Mouse (Mus musculus) erythroblast, embryonic 14.5 days (primary cell): ENCODE data around the gene Egln1. TPM values are rescaled to one million over a fixed set of nuclear protein-coding genes. Genes with fewer than 3 reads are reported as not detected.

Source experiments
- H3K27me3 ChIP-seq: 2 replicates; pipeline ENCODE4 v1.6.1; 2012; ENCODE audit warnings: inconsistent platforms; ENCODE audit not compliant: control insufficient read depth
- H3K36me3 ChIP-seq: 2 replicates; pipeline ENCODE4 v1.6.1; 2012; ENCODE audit warnings: mild to moderate bottlenecking, inconsistent platforms; ENCODE audit not compliant: control insufficient read depth
- H3K4me1 ChIP-seq: 2 replicates; pipeline ENCODE4 v1.6.1; 2012; ENCODE audit warnings: inconsistent platforms; ENCODE audit not compliant: control insufficient read depth
- H3K4me3 ChIP-seq: replicated peaks from 2 replicates; pipeline ENCODE3; 2012; ENCODE audit warnings: moderate library complexity, mild to moderate bottlenecking, inconsistent platforms
- H3K9me3 ChIP-seq: 2 replicates; pipeline ENCODE4 v1.6.1; 2012; ENCODE audit warnings: low read length, inconsistent platforms, mixed read lengths; ENCODE audit not compliant: control insufficient read depth
- GATA1 ChIP-seq: IDR thresholded peaks from 2 replicates; pipeline ENCODE4 v1.6.1; 2012; ENCODE audit warnings: low read length, inconsistent platforms, mixed read lengths
- TAL1 ChIP-seq: IDR thresholded peaks from 3 replicates; pipeline ENCODE4 v1.6.1; 2012; ENCODE audit warnings: low read length, inconsistent platforms, mixed read lengths
- polyA plus RNA-seq: library from polyadenylated mRNA; stranded (reverse); fragments of >175 nt; gene quantifications from 2 replicates; pipeline ENCODE4 v1.2.3, GENCODE M21; 2012

The Egln1 gene
- polyA plus RNA-seq, 1 experiment, result 0.56 TPM

DNA sequence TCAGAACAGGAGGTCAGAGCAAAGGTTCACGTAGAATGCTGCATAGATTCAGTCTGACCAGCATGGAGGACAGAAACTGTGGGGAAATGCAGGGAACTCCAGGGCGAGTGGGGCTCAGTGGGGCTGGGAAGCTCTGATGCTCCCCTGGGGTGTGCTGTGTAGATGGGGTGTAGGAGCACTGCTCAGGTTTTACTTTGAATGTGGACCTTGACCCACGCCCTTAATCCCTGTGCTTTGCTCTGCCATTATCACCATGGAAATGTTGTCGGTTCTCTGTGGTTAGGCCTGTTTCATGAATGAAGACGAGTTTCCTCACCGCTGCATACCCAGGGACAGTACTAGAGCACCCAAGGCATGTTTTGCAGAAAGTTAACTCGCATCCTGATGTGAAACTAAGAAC is 77.7 kb downstream of the Egln1 start:
- peaks cover 74% of the 10 kb centered on the region for H3K36me3 ChIP-seq
- TF ChIP-seq GATA1, result no peak
- TF ChIP-seq TAL1, result no peak

DNA sequence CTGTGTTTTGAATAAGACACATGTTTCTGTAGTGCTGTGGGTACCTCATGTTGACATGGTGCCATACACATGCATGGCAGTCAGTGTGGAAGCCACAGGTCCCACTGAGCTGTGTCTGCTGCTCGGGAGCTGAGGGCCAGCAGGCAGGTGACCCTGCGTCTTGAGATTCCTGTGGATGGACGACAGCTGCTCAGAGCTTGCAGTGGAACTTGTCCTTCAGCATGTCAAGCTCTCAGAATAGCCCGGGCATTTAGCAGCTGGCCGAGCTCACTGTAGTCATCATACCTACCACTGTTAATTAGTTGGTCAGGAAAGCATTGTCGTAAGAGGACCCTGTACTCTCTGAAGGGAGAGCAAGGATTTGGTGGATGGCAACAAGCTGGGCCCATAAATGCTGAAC is 79.4 kb downstream of the Egln1 start:
- Histone ChIP-seq H3K27me3 (no peaks in the 10 kb centered on the region), H3K4me3 (no peak overlapping the region), H3K36me3 (peaks cover 67% of the 10 kb centered on the region), H3K9me3 (no peaks in the 10 kb centered on the region), H3K4me1 (peaks cover 32% of the 10 kb centered on the region)
- no peak for TF ChIP-seq GATA1
- TF ChIP-seq TAL1, result no peak

More for the DNA sequence above, 77.7 kb downstream of the Egln1 start:
- H3K27me3 ChIP-seq, result no peaks in the 10 kb centered on the region
- H3K9me3 ChIP-seq, result no peaks in the 10 kb centered on the region
- peaks cover 16% of the 10 kb centered on the region for H3K4me1 ChIP-seq
- H3K4me3 ChIP-seq, result no peak overlapping the region

DNA sequence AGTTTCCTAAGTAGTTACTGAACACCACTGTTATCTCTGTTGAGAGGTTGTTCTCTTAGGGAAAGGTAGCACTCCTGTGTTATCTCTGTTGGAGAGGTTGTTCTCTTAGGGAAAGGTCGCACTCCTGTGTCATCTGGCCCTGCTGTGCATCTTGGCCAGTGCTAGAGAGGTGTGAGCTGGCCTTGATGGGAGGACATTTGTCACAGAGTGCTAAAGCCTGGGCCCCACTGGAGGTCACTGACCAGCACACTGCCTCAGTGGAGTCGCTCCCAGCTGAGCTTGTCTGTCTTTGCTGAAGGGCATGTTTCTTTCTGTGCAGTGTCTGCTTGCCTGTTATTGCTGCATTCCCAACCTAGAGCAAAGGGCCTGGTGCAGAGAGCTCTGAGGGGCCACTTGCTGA is 82.0 kb downstream of the Egln1 start:
- TF ChIP-seq TAL1, result no peak
- H3K4me1 ChIP-seq, result peaks cover 49% of the 10 kb centered on the region
- no peaks in the 10 kb centered on the region for H3K27me3 ChIP-seq
- peaks cover 42% of the 10 kb centered on the region for H3K36me3 ChIP-seq
- H3K4me3 ChIP-seq, result no peak overlapping the region
- no peaks in the 10 kb centered on the region for H3K9me3 ChIP-seq

DNA sequence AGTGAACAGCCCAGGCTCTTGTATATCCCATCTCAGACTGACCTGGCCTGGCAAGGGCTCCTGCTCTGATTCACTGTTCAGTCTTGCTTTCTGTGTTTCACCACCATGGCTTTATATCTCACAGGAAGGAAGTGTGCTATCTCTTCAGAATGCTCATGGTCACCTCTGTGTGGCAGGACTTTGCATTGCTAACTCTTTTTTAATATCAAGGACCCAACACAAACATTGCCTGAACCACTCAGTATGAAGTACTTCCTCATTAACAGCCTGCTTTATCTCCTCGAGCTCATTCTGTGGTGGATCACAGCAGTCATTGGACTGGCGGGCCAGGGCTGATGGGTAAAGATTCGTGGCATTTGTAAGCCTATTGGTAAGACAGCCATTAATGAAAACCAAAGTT is 82.5 kb downstream of the Egln1 start:
- Histone ChIP-seq H3K27me3 (no peaks in the 10 kb centered on the region), H3K4me1 (peaks cover 52% of the 10 kb centered on the region), H3K9me3 (no peaks in the 10 kb centered on the region), H3K36me3 (peaks cover 37% of the 10 kb centered on the region), H3K4me3 (no peak overlapping the region)
- no peak for TF ChIP-seq GATA1
- no peak for TF ChIP-seq TAL1

DNA sequence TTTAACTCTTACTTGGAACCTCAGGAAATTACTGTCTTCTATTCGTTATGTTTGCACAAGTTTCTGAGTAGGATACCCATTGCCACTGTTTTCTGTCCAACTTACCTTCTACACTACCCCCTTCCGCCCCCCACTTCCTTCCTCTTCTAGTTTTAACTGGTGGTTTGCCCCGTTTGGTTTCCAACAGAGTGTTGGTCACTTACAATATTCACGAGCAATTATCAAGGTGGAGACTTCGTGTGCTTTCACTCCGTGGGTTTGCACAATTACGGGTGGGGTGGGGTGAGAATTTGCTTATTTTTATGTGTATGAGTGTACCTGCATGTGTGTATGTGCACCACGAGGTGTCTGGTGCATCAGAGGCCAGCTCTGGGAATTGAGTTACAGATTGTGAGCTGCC is 85.4 kb downstream of the Egln1 start:
- Histone ChIP-seq H3K27me3 (no peaks in the 10 kb centered on the region), H3K36me3 (peaks cover 43% of the 10 kb centered on the region), H3K9me3 (no peaks in the 10 kb centered on the region), H3K4me3 (peak overlapping the region; percentile 74), H3K4me1 (peaks cover 64% of the 10 kb centered on the region)
- TF ChIP-seq TAL1 (no peak), GATA1 (no peak)

DNA sequence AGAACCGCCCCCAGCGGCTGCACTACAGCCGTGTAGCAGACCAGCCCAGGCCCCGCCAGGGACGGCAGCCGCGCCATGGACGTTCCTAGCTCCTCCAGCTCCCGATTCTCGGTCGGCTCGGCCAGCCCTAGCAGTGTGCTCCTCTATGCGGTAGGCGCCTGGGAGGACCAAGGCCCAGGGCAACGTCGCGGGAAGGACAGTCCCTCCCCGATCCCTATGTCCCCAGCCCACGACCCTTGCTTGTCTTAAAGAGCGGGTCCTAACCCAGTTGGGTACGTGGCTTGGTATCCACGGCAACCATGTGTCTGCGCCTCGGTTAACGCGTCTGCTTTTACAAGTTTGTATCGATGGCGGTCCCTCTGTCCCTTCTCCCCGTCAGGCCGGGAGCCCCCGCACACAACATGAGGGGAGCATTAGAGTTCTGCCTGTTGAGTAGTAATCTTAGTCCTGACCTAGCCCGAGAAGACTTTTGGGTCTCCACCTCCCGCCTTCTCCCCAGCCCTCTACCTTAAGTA is 85.9 kb downstream of the Egln1 start:
- H3K36me3 ChIP-seq, result peaks cover 46% of the 10 kb centered on the region
- peaks cover 64% of the 10 kb centered on the region for H3K4me1 ChIP-seq
- H3K27me3 ChIP-seq, result no peaks in the 10 kb centered on the region
- H3K9me3 ChIP-seq, result no peaks in the 10 kb centered on the region
- H3K4me3 ChIP-seq, result peak overlapping the region; percentile 74
- no peak for TF ChIP-seq TAL1
- no peak for TF ChIP-seq GATA1

DNA sequence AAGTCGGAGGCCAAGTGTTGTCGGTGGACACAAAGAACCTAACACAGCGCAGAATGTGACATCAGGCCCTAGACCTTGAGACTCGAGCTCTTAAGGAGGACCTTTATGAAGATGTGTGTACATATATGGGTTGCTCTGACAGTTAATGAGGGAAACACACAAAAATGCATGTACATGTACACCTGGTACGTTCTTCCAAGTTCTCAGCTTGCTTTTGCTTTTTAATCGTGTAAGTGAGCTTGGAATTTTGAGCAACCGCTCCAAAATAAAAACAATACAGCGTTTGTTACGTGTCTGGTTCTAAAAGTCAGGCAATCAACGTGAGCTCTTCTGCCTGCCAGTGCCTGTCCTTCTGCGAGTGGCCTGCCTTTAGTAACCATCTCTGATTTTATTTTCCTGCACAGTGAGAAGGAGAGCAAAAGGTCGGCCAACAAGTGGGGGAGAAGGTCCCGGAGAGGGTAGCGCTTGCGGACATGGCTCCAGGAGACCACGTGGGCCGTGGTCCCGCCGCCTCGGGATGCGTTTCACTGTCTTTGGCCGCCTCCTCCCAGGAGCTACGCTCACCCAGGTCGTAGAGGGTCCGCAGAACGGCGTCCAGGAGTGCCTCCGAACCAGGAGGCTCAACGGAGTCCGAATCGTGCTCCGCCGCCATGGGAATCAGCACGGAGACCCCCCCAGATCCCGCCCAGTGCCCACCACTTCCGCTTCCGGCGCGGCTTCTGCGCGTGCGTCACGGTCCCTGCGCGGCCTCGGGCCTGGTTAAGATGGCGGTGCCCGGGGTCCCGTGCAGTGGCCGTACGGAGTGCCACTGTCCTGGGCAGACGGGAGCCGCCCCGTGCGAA is 86.6 kb downstream of the Egln1 start, which contains the start of the genes Gnpat and 2810004N23Rik:
TSS of gene Gnpat (plus strand) at position 713 of the 842 bp plus-strand sequence.
TSS of gene 2810004N23Rik (minus strand) at position 800 of the 842 bp plus-strand sequence.
- Histone ChIP-seq H3K4me3 (peak within 1 kb of the TSS; percentile 74), H3K4me1 (peaks cover 64% of the 10 kb centered on the region), H3K27me3 (no peaks in the 10 kb centered on the region), H3K36me3 (peaks cover 49% of the 10 kb centered on the region), H3K9me3 (no peaks in the 10 kb centered on the region)
- TF ChIP-seq TAL1 (no peak), GATA1 (no peak)

DNA sequence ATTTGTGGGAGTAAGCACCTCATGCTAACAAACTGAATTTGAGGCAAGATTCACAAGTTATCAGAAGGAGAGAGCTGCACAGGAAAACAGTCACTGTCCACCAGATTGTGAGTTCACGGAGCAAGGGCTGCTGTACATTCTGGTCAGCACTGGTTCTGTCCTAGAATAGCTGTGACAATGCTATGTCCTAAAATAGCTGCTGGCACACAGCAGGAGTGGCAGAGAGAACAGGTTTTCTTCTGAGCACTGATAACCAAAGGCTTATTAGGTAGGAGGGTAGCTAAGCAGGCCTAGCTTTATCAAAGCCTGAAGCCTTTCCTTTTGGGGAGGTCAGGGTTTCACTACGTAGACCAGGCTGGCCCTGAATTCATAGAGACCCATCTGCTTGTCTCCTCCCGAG is 88.9 kb downstream of the Egln1 start:
- H3K9me3 ChIP-seq, result no peaks in the 10 kb centered on the region
- TF ChIP-seq GATA1 (no peak), TAL1 (no peak)
- peaks cover 56% of the 10 kb centered on the region for H3K36me3 ChIP-seq
- H3K4me1 ChIP-seq, result peaks cover 42% of the 10 kb centered on the region
- no peaks in the 10 kb centered on the region for H3K27me3 ChIP-seq
- H3K4me3 ChIP-seq, result no peak overlapping the region

DNA sequence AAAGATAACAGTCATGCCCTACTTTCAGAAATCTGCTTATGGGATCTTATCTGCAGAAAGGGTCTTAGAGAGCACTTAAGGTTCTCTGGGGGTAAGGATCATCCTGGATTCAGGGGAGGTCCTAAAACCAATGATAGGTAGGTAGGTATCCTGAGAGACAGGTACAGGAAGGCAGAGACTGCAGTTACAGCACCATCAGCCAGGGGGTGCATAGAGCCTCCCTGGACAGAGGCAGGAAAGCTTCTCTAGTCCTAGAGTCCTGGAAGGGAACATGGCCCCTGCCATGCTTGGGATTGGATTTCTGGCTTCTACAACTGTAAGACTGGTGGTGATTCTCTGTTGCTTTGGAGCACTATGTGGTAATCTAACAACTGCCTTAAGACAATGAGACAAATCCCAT is 89.7 kb downstream of the Egln1 start:
- Histone ChIP-seq H3K4me1 (peaks cover 35% of the 10 kb centered on the region), H3K4me3 (no peak overlapping the region), H3K36me3 (peaks cover 60% of the 10 kb centered on the region), H3K27me3 (no peaks in the 10 kb centered on the region), H3K9me3 (no peaks in the 10 kb centered on the region)
- TF ChIP-seq TAL1, result no peak
- TF ChIP-seq GATA1, result no peak

Other genes with a start within 250 kb of the Egln1 start
- 0.42 and 0.44 TPM in 2 replicates for gene Ttc13, start 227.3 kb downstream of the Egln1 start, polyA plus RNA-seq
- gene Arv1, start 227.2 kb downstream of the Egln1 start, polyA plus RNA-seq, result 0.11 and 0.29 TPM in 2 replicates
- not detected in 2 replicates for gene Fam89a, start 197.5 kb downstream of the Egln1 start, polyA plus RNA-seq
- not detected in 2 replicates for gene Trim67, start 156.2 kb downstream of the Egln1 start, polyA plus RNA-seq
- 4.4 and 6.1 TPM in 2 replicates for gene Gnpat, start 86.3 kb downstream of the Egln1 start, polyA plus RNA-seq
- gene 2810004N23Rik, start 86.2 kb downstream of the Egln1 start, polyA plus RNA-seq, result 0.82 and 0.93 TPM in 2 replicates
- 0.10 and 0.18 TPM in 2 replicates for gene Exoc8, start 51.6 kb downstream of the Egln1 start, polyA plus RNA-seq
- gene Sprtn, start 51.4 kb downstream of the Egln1 start, polyA plus RNA-seq, result 0.20 and 0.28 TPM in 2 replicates
- 0.57 and 0.87 TPM in 2 replicates for gene Tsnax, start 63.7 kb upstream of the Egln1 start, polyA plus RNA-seq
- not detected in 2 replicates for gene Disc1, start 104.9 kb upstream of the Egln1 start, polyA plus RNA-seq